Mouse (Mus musculus) lung, embryonic 15.5 days (tissue): ENCODE measurements around the gene Strn3. TPM values are rescaled to one million over a fixed set of nuclear protein-coding genes. Genes with fewer than 3 reads are reported as not detected.
"Not testable (repeated sequence)": the region's sequence is repeated elsewhere in the genome, so short reads cannot be mapped to it uniquely, and the experiment has no call there.

Experiments
- ATAC-seq: fragments of 200-750 bp; cut with Nextera tagmentation; 2 replicates; pipeline ENCODE4 v1.8.0; 2017; ENCODE audit warnings: moderate number of reproducible peaks, borderline replicate concordance; ENCODE audit not compliant: low FRiP score, low TSS enrichment; ENCODE audit errors: extremely low read depth
- H3K27ac ChIP-seq: fragments of 300-500 bp; sonication (generic); 2 replicates; pipeline ENCODE4 v1.5.1; 2015; ENCODE audit warnings: moderate library complexity, mild to moderate bottlenecking, inconsistent platforms
- H3K27me3 ChIP-seq: fragments of 300-500 bp; sonication (generic); 2 replicates; pipeline ENCODE4 v1.6.1; 2015; ENCODE audit warnings: inconsistent platforms
- H3K36me3 ChIP-seq: fragments of 300-500 bp; sonication (generic); 2 replicates; pipeline ENCODE4 v1.6.1; 2015; ENCODE audit warnings: inconsistent platforms
- H3K4me1 ChIP-seq: fragments of 300-500 bp; sonication (generic); 2 replicates; pipeline ENCODE4 v1.6.1; 2015; ENCODE audit warnings: inconsistent platforms
- H3K4me2 ChIP-seq: fragments of 300-500 bp; sonication (generic); 2 replicates; pipeline ENCODE4 v1.6.1; 2015; ENCODE audit warnings: inconsistent platforms, mild to moderate bottlenecking, moderate library complexity
- H3K4me3 ChIP-seq: fragments of 300-500 bp; sonication (generic); 2 replicates; pipeline ENCODE4 v1.5.1; 2015; ENCODE audit warnings: mild to moderate bottlenecking, inconsistent platforms
- H3K9ac ChIP-seq: fragments of 300-500 bp; sonication (generic); 2 replicates; pipeline ENCODE4 v1.6.1; 2015; ENCODE audit warnings: inconsistent platforms
- H3K9me3 ChIP-seq: fragments of 300-500 bp; sonication (generic); 2 replicates; pipeline ENCODE4 v1.6.1; 2016; ENCODE audit warnings: inconsistent platforms
- WGBS: fragments of 180-500 bp; shearing (Covaris S2); methylation state at CpG from one replicate; pipeline ENCODE4 v1.1.7; 2015; 5-methylcytosine and 5-hydroxymethylcytosine counted together
- polyA plus RNA-seq: library from polyadenylated mRNA; unstranded; fragments of >200 nt; fragmentation: Nextera tagmentation; extraction: Ambion mirVana; gene quantifications from 2 replicates; pipeline ENCODE4 v1.2.1, GENCODE M21; 2015

Gene Strn3
- polyA plus RNA-seq, 1 experiment from 2014 or later, result 43.5 TPM

- Histone ChIP-seq H3K27ac (peak overlapping the region; percentile 22), H3K9me3 (no peaks in the 10 kb centered on the region), H3K4me1 (peaks cover 17% of the 10 kb centered on the region; the same call in 1 of the 2 replicates), H3K4me2 (no peak overlapping the region), H3K4me3 (no peak overlapping the region), H3K9ac (no peak overlapping the region), H3K36me3 (no peaks in the 10 kb centered on the region), H3K27me3 (no peaks in the 10 kb centered on the region)
- ATAC-seq, result no peak
- WGBS, result 57% methylated on average over 14 of the region's 14 CpGs
These were observed 17.4 kb upstream of the Strn3 start for GRCm38 (mm10) chr12:51708941-51709686.

- 77% methylated on average over 5 of the region's 5 CpGs for WGBS
- ATAC-seq, result no peak
These were observed 15.1 kb upstream of the Strn3 start for GRCm38 (mm10) chr12:51706673-51707235.

GRCm38 (mm10) chr12:51705778-51706177 is 14.1 kb upstream of the Strn3 start:
- 50% methylated on average over 12 of the region's 12 CpGs for WGBS

More at GRCm38 (mm10) chr12:51706673-51707235, 15.1 kb upstream of the Strn3 start:
- no peak overlapping the region for H3K9ac ChIP-seq
- no peak overlapping the region for H3K4me2 ChIP-seq
- H3K4me1 ChIP-seq, result peaks cover 17% of the 10 kb centered on the region; the same call in 1 of the 2 replicates
- no peaks in the 10 kb centered on the region for H3K27me3 ChIP-seq
- H3K36me3 ChIP-seq, result no peaks in the 10 kb centered on the region
- no peak overlapping the region for H3K4me3 ChIP-seq
- H3K27ac ChIP-seq, result no peak overlapping the region
- H3K9me3 ChIP-seq, result no peaks in the 10 kb centered on the region

GRCm38 (mm10) chr12:51704572-51704971 is 12.9 kb upstream of the Strn3 start:
- H3K27ac ChIP-seq, result no peak overlapping the region
- no peaks in the 10 kb centered on the region for H3K27me3 ChIP-seq
- H3K9me3 ChIP-seq, result no peaks in the 10 kb centered on the region
- ATAC-seq, result no peak
- no peak overlapping the region for H3K9ac ChIP-seq
- H3K36me3 ChIP-seq, result no peaks in the 10 kb centered on the region
- WGBS, result 64% methylated on average over 7 of the region's 7 CpGs
- peaks cover 13% of the 10 kb centered on the region; the same call in 1 of the 2 replicates for H3K4me1 ChIP-seq
- H3K4me3 ChIP-seq, result no peak overlapping the region
- H3K4me2 ChIP-seq, result no peak overlapping the region

More at GRCm38 (mm10) chr12:51705778-51706177, 14.1 kb upstream of the Strn3 start:
- ATAC-seq, result no peak
- no peaks in the 10 kb centered on the region for H3K27me3 ChIP-seq
- H3K4me2 ChIP-seq, result no peak overlapping the region
- no peaks in the 10 kb centered on the region for H3K9me3 ChIP-seq
- no peak overlapping the region for H3K4me3 ChIP-seq
- no peak overlapping the region for H3K9ac ChIP-seq
- H3K36me3 ChIP-seq, result no peaks in the 10 kb centered on the region
- peaks cover 17% of the 10 kb centered on the region; the same call in 1 of the 2 replicates for H3K4me1 ChIP-seq
- no peak overlapping the region for H3K27ac ChIP-seq

DNA sequence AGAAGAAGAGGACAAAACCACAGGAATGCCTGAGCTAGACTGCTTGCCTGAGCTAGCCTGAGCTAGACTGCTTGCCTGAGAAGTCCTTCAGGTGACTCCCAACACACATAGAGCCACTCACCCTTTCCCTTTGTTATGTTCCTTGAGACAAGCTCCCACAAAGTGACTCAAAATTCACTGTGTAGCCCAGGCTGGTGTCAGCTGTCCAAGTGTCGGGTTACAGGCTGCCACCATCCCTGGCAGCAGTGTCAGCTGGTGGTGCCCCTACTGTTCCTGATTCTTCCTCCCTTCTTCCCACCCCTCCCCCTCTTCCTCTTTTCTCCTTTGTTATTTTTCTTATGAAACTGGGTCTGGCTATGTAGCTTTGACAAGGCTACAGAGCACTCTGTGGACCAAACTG is 12.2 kb upstream of the Strn3 start:
- Histone ChIP-seq H3K4me2 (no peak overlapping the region), H3K9ac (no peak overlapping the region), H3K4me3 (no peak overlapping the region), H3K4me1 (peaks cover 7% of the 10 kb centered on the region; the same call in 1 of the 2 replicates), H3K36me3 (no peaks in the 10 kb centered on the region), H3K27ac (no peak overlapping the region), H3K9me3 (no peaks in the 10 kb centered on the region), H3K27me3 (no peaks in the 10 kb centered on the region)
- 32% methylated on average over 1 of the region's 1 CpGs for WGBS
- ATAC-seq, result no peak

DNA sequence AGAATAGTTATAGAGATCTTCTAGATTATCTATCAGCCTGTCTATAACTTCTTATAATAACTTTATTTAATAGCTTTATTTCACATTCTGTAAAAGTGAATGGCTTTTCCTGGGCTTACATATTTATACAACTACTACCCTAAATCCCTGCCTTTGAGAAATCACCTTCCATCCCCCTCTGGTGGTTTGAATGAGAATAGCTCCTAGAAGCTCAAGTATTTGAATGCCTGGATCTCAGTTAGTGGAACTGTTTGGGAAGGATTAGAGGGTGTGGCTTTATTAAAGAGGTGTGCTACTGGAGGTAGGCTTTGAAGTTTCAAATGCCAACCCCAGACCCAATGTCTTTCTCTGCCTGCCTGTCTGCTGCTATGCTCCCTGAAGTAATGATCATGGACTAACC is 10.0 kb upstream of the Strn3 start:
- no peak for ATAC-seq
- no peaks in the 10 kb centered on the region for H3K9me3 ChIP-seq
- no peaks in the 10 kb centered on the region for H3K36me3 ChIP-seq
- peaks cover 6% of the 10 kb centered on the region; the same call in 1 of the 2 replicates for H3K4me1 ChIP-seq
- H3K9ac ChIP-seq, result no peak overlapping the region
- H3K4me3 ChIP-seq, result no peak overlapping the region
- H3K27me3 ChIP-seq, result no peaks in the 10 kb centered on the region
- H3K4me2 ChIP-seq, result no peak overlapping the region
- H3K27ac ChIP-seq, result no peak overlapping the region

DNA sequence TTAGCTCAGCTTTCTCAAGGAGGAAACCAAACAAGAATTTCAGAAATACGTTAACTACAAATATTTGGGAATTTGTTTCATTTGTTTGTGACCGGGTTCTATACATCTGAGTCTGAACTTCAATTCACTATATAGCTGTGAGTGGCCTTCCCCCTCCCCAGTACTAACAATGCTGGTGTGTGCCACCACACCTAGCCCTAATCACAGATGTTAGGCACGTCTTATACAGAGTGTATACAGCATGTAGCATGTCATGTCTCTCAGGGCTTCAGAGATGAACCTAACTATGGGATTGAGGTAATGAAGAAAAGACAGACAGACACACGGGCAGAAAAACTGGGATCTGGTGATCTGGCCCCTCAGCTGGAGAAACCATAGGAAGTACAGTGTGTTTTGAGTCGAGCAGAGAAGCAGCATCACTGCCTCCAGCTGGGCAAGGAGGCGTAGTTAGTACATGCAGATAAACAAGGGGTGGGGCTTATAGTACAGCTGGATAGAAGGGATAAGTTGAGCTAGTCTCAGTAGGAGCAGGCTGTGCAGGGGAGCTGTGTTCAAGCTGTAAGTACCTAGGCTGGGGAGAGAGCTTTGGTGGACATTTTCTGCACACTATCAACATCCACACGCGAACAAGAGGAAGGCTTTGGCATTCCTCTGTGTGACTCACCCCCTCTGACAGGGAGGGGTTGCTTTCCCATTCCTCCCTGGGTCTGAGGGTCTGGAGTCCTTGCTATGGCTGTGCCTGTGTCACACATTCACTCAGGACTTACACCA is 8.1 kb upstream of the Strn3 start:
- WGBS, result 38% methylated on average over 8 of the region's 8 CpGs
- ATAC-seq, result peak; percentile 78; the same call in 1 of the 2 replicates
- Histone ChIP-seq H3K36me3 (no peaks in the 10 kb centered on the region), H3K27me3 (no peaks in the 10 kb centered on the region), H3K4me2 (no peak overlapping the region), H3K9ac (no peak overlapping the region), H3K27ac (no peak overlapping the region), H3K9me3 (no peaks in the 10 kb centered on the region), H3K4me3 (no peak overlapping the region), H3K4me1 (peaks cover 6% of the 10 kb centered on the region; the same call in 1 of the 2 replicates)

DNA sequence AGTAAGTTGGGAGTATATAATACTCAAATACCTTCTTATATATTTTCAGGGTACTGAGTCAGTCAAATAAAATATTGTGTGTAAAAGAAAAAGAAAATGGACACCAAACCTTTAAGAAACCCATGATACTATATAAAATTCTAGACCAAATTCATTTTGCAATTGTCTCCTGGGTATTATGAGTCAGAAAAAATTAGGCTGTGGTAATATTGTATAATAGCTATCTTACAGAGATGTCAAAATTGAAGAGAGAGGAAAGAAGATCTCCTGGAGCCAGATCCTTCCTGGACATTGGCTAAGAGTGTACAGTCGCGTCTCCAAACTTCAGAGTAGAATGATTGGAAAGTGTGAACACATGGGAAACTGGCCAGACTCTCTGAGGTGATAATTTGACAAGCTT is 4.5 kb upstream of the Strn3 start:
- Histone ChIP-seq H3K4me1 (peaks cover 11% of the 10 kb centered on the region; the same call in 1 of the 2 replicates), H3K4me3 (no peak overlapping the region), H3K4me2 (no peak overlapping the region), H3K9me3 (no peaks in the 10 kb centered on the region), H3K27me3 (no peaks in the 10 kb centered on the region), H3K27ac (no peak overlapping the region), H3K9ac (no peak overlapping the region), H3K36me3 (no peaks in the 10 kb centered on the region)
- 95% methylated on average over 2 of the region's 2 CpGs for WGBS
- ATAC-seq, result no peak

- 80% methylated on average over 1 of the region's 1 CpGs for whole genome bisulfite sequencing
- H3K9me3 ChIP-seq, result no peaks in the 10 kb centered on the region
- H3K4me3 ChIP-seq, result no peak overlapping the region
- H3K9ac ChIP-seq, result no peak overlapping the region
- no peaks in the 10 kb centered on the region for H3K36me3 ChIP-seq
- no peak overlapping the region for H3K4me2 ChIP-seq
- no peaks in the 10 kb centered on the region for H3K27me3 ChIP-seq
- ATAC-seq, result no peak
- peaks cover 9% of the 10 kb centered on the region; the same call in 1 of the 2 replicates for H3K4me1 ChIP-seq
- no peak overlapping the region for H3K27ac ChIP-seq
These were observed 3.3 kb upstream of the Strn3 start for GRCm38 (mm10) chr12:51694966-51695365.

GRCm38 (mm10) chr12:51694096-51694495 is 2.4 kb upstream of the Strn3 start:
- ATAC-seq, result no peak
- Histone ChIP-seq H3K27me3 (no peaks in the 10 kb centered on the region), H3K9me3 (no peaks in the 10 kb centered on the region), H3K27ac (peak overlapping the region; percentile 31; the same call in 1 of the 2 replicates), H3K4me3 (no peak overlapping the region), H3K36me3 (no peaks in the 10 kb centered on the region), H3K4me1 (peaks cover 10% of the 10 kb centered on the region), H3K4me2 (no peak overlapping the region), H3K9ac (no peak overlapping the region)

- Histone ChIP-seq H3K4me2 (no peak overlapping the region), H3K9ac (no peak overlapping the region), H3K4me1 (peaks cover 14% of the 10 kb centered on the region), H3K27ac (no peak overlapping the region), H3K9me3 (no peaks in the 10 kb centered on the region), H3K27me3 (no peaks in the 10 kb centered on the region), H3K36me3 (no peaks in the 10 kb centered on the region), H3K4me3 (no peak overlapping the region)
- WGBS, result 70% methylated on average over 3 of the region's 3 CpGs
- ATAC-seq, result no peak
These were observed 1.7 kb upstream of the Strn3 start for GRCm38 (mm10) chr12:51693419-51693818.

- H3K9ac ChIP-seq, H3K27me3 ChIP-seq, ATAC-seq, H3K9me3 ChIP-seq, H3K36me3 ChIP-seq: not testable (repeated sequence)
- peak overlapping the region; percentile 100; the same call in 1 of the 2 replicates for H3K27ac ChIP-seq
- WGBS, result 78% methylated on average over 10 of the region's 10 CpGs
- H3K4me3 ChIP-seq, result peak overlapping the region; percentile 98; the same call in 1 of the 2 replicates
- peaks cover 15% of the 10 kb centered on the region for H3K4me1 ChIP-seq
- H3K4me2 ChIP-seq, result peak overlapping the region; percentile 51
These were observed 1.2 kb upstream of the Strn3 start for GRCm38 (mm10) chr12:51692870-51693269.
